Mouse (Mus musculus) granulocyte monocyte progenitor cell, adult 5-6 weeks (primary cell): ENCODE measurements at regions not wholly inside any gene's neighbourhood (a gene's known extent, or its start where the extent isn't known, plus 50 kb on each side); places are given as distances from the start of the nearest gene placed in this dataset.
"Not testable (repeated sequence)": the region's sequence is repeated elsewhere in the genome, so short reads cannot be mapped to it uniquely, and the experiment has no call there.

Experiments
- ATAC-seq: replicated peaks from 2 replicates; pipeline ENCODE4 v1.8.0; 2016; ENCODE audit warnings: mild to moderate bottlenecking, moderate TSS enrichment, inconsistent platforms; ENCODE audit not compliant: poor library complexity, severe bottlenecking

DNA sequence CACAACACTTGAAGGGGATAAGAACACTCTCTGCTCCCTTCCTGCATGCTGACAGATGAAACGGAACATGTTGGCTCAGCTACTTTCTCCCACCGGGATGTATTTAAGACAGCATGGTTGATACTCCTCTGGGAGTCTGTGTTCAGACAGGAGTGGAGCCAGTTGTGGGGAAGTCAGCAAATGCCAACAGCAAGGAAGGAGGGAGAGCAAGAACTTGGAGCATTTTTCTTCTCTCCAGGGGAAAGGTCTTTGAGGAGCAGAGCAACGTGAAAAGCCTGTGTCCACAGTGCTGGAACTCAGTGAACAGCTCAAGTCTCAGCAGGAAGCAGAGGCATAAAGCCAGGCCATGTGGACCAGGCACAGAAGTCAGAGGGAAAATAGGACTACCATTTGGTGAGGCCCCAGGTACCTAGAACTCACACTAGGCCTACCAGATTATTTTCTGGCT is 188.8 kb upstream of the Dmac1 start:
- ATAC-seq = no peak

- peak; percentile 82 for ATAC-seq
Measured at GRCm38 (mm10) chr4:75463579-75463978, 185.5 kb upstream of the Dmac1 start.

GRCm38 (mm10) chr4:75449478-75449877 is 171.4 kb upstream of the Dmac1 start:
- ATAC-seq = no peak

DNA sequence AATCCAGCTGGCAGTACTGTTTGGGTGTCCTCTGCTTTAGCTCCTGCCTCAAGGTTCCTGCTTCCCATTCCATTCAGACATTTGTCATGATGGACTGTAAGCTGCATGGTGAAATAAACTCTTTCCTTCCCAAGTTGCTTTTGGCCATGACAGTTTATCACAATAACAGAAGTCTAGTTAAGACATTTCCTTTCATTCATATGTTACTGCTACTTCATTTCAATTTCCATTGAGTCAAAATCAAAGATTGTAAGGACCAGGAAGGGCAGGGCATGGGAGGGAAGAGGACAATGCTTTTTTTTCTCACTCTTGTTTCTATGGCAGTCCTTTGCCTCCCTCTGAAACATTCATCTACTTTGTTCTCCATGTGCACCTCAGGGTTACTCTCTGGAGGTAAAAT is 145.2 kb upstream of the Dmac1 start:
- no peak for ATAC-seq

GRCm38 (mm10) chr4:75400754-75401153 is 122.6 kb upstream of the Dmac1 start:
- not testable (repeated sequence) for ATAC-seq

GRCm38 (mm10) chr4:75394992-75395391 is 116.9 kb upstream of the Dmac1 start:
- ATAC-seq = no peak

DNA sequence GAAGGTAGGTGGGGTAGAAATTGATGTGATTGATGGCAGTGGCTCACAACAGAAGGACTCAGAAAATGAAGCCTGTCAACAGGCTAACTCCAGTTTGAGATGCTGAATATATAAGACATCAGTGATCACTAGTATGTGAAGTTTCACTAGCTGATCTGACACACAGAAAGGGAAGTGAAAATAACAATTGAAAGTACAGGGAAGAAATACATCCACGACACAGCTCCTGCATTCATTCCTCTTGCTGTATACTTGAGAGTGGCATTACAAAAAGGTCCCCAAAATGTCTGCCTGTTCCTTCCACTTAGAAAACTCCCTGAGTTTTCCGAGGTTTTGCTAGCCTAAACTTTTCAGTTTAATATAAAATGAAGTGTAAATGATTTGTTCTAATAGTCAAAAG is 116.2 kb upstream of the Dmac1 start:
- ATAC-seq = peak; percentile 66

- no peak for ATAC-seq
Measured at GRCm38 (mm10) chr4:75386271-75386938, 108.3 kb upstream of the Dmac1 start.

GRCm38 (mm10) chr4:75359496-75359895 is 81.4 kb upstream of the Dmac1 start:
- no peak for ATAC-seq

GRCm38 (mm10) chr4:75355621-75356020 is 77.5 kb upstream of the Dmac1 start:
- ATAC-seq = no peak

GRCm38 (mm10) chr4:75334496-75334895 is 56.4 kb upstream of the Dmac1 start:
- ATAC-seq = no peak

DNA sequence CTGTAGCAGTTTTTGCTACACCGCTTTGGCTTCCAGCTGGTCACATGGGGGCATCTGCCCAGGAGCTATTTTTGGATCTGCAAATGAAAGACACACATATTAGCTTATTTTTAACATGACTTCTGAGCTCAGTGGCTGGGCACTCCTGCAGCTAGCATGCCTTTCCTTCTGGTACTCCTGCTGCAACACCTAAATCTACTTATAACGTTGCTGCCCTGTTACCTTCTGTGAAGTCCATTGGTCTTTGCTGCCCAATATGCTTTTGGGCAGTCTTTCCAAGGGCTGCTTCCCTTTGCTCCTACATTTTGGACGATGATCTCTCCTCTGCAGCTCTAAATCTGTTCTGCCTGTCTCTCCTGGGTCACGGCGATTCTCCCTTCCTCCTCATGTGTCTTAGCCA is 54.7 kb upstream of the Dmac1 start:
- no peak for ATAC-seq

- no peak for ATAC-seq
Measured at GRCm38 (mm10) chr4:75329511-75330171, 51.5 kb upstream of the Dmac1 start.
